Mouse (Mus musculus): ENCODE data around the gene Nrip3. TPM values are rescaled to one million over a fixed set of nuclear protein-coding genes. Genes with fewer than 3 reads are reported as not detected.
A peak's percentile ranks its signal among the peaks of the same experiment; 100 is the strongest.

Nrip3 gene
- total and polyA plus RNA-seq, 3 experiments = 0.06 to 1.4 (median 1.1) TPM

DNA sequence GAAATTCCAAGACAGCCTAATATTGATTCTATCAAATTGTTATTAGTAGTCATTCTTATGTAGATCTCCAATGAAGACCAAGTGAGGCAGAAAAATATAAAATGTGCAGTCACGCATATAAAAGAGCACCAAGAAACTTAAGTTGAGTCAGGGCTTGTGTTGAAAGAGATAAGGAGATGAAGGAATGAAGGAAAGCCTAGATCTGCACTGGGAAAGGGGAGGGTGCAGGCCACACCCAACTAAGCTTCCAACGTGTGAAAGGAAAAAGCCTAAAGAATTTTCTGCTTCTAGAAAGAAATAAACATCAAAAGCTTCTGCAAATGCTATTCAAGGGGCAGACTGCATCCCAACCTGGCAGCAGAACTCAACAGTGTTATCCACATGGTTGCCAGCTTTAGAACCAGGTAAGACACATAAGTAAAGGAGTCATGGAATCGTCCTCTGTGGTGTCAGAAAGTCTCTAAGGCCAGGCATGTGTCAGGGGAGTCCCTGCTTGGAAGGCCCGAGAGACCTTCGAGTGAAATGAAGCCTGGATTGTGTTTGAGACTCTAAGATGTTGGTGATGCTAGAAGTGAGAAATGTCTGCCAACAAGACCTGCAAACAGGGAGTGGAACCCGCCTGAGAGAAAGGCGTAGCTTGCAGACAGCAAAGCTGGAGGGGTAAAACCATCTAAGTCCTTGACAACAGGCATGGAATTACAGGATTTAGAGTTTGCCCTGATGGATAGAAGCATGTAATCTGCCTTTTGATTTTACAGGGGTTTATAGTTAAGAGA is 14.1 kb downstream of the Nrip3 start:
- no peak for DNase-seq

DNA sequence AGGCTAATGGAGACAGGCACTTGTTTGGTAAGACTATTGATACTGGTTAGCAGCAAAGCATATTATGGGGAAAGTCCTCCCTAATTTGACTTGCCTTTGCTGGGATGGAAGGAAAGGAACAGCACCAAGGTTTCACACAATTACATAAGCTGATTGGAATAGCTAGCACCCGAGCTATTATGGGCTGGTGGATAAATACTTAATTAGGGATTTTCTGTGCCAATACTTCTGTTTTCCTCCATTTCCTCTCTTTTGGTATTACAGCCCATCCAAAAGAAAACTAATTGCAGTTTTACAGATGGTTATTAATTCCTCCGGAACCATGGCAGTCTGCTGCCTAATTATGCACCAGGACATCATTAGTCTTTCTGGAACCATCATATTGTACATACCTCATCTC is 17.8 kb downstream of the Nrip3 start:
- no peak for DNase-seq

DNA sequence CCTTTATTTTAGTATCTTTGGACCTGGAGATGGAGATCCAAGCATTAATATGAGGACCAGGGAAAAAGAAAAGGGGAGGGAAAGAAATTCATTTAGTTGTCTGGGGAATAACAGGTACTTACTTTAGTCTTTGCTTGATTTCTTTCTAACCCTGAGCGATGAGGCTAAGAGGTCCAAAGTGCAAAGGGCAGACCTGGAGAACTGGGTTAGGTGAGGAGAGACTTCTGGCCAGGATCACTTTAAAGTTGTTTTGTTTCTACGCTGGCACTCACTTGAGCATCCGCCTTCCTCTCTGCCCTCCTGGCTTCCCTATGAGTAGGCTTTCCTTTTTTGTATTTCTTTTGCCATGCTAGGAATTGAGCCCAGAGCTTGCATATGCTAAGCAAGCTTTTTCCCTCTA is 25.5 kb downstream of the Nrip3 start:
- no peak for DNase-seq

GRCm38 (mm10) chr7:109754034-109754433 is 27.8 kb downstream of the Nrip3 start:
- DNase-seq = no peak

- peak; percentile 92 for DNase-seq
Observed at GRCm38 (mm10) chr7:109752008-109752925, 29.6 kb downstream of the Nrip3 start, which contains the start of gene Tmem9b. Gene Tmem9b, minus strand, starts transcription at chr7:109752875.

- DNase-seq = no peak
Observed at GRCm38 (mm10) chr7:109751427-109752007, 30.3 kb downstream of the Nrip3 start.

- no peak for DNase-seq
Observed at GRCm38 (mm10) chr7:109747747-109748146, 34.1 kb downstream of the Nrip3 start.

DNA sequence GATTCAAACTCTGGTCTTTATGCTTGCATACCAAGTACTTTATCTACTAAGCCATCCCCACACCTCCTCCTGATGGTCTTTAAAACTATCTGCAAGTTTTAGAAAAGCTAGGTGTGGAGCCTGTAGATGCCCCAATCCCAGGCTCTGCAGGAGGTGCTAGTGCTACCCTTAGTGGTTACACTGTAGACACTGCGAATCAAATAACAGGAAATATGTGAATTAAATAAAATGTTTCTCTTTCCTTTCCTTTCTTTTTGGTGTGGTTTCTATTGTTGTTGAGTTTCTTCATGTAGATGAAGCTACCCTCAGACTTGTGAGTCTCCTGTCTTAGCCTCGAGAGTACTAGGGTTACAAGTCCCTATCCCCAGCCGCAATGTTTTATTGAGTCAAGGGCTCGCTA is 40.1 kb downstream of the Nrip3 start:
- DNase-seq = no peak

DNA sequence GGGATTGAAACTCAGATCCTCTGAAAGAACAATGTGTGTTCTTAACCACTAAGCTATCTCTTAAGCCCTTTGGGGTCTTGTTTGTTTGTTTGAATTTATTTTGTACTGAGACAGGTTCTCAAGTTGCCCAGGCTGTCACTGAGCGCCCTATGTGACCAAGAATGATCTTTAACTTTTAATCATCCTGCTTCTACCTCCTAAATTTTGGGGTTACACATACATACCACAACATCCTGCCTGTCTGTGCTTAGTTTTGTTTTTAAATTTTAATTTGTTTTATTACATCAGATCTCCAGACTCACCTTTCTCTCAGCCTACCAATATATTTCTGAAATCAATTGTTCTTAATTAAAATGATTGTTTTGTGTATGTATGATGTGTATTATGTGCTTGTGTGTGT is 40.8 kb downstream of the Nrip3 start:
- DNase-seq = no peak

- no peak for DNase-seq
Observed at GRCm38 (mm10) chr7:109739822-109740370, 41.9 kb downstream of the Nrip3 start.

DNA sequence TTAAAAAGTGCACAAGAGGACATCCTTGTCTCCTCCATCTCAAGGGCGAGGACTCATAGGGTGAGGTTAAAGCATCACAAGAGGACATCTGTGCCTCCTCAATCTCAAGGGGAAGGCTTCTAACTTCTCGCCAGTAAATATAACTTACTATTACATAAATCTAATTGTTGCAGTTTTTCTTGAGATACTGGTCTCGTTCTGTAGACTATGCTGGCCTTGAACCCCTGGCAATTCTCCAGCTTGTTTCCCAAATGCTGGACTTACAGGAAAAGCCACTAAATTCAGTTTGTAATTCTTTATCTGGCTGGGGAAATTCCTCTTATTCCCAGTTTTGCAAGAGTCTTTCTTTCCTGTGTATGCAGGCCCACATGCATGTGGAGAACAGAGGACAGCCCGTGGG is 47.0 kb downstream of the Nrip3 start:
- peak; percentile 43 for DNase-seq

DNA sequence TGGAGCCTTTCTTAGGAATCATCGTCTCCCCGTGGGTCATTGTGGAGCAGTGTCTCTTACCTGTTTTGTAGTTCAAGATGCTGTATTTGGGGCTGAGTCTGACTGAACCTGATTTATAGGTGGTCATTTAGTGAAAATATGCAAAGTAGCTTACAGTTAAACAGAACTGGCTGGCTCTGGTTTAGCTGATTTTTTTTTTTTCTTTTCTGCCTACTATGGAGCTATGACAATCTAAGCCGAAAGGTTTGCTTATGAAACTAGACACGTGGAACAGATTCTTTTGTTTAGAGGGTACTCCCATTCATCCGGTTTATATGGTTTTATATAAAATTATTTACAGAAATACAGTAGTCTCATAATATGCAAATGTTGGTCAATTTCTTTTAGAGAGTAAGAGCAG is 50.2 kb downstream of the Nrip3 start, which contains the start of gene Ascl3:
Gene Ascl3 (minus strand): TSS at position 101 of the 400 bp plus-strand sequence.
- no peak for DNase-seq

DNA sequence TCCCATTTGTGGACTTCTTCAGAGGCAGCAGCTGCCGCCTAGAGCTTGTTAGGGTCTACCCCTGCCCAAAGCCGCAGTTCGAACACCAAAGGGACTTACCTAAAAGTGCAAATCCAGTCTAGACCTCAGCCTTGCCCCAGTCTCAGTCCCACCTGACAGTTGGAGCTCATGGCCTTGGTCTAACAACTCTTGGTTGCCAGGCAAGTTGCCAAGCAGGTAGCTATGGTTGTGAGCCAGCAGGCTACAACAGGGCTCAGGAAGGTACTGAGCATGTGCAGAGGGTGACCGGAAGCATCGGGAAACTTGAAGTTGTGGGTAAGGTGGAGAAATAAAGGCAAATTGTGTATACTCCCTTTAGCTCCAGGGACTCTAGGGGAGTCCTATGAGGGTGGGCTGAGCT is 58.1 kb downstream of the Nrip3 start, which contains the start of gene BC051019:
Gene BC051019 (minus strand): TSS at position 154 of the 400 bp plus-strand sequence.
- no peak for DNase-seq

DNA sequence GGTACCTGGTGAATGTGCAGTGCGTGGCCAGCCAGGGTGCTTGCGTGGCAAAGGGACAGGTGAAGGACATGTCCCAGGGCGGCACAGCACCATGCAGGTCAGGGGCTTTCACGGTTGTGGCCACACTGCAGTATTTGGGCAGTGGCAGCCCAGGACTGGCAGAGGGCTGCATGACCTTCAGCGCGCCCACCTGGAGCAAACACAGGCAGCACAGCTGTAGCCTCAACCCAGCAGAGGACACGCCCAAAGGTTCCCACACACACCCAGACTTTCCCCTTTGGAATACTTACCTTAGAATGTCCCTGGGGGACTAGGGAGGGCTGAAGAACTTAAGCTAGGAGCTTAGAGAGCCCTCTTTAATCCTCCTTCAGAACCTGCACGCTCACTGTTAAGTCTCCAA is 58.7 kb downstream of the Nrip3 start:
- no peak for DNase-seq

DNA sequence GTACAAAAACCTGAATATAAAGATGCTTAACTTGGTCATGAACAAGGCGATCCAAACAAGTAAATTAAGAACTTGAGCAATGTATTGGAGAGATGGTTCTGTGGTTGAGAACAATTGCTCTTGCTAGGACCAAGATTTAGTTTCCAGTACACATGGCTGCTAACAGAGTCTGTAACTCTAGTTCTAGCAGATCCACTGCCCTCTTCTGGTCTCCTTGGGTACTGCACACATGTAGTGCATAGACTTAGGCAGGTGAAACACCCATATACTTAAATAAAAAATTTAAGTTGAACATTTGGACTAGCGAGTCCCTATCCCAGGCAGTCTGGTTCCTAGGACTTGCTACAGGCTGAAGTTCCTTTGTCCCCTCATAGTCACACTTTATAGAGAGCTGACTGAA is 59.2 kb downstream of the Nrip3 start:
- DNase-seq = no peak

- DNase-seq = peak; percentile 19
Observed at GRCm38 (mm10) chr7:109719286-109719685, 62.5 kb downstream of the Nrip3 start.

- no peak for DNase-seq
Observed at GRCm38 (mm10) chr7:109713434-109713982, 68.3 kb downstream of the Nrip3 start.

- no peak for DNase-seq
Observed at GRCm38 (mm10) chr7:109712198-109712597, 69.6 kb downstream of the Nrip3 start.

GRCm38 (mm10) chr7:109710069-109710468 is 71.8 kb downstream of the Nrip3 start:
- DNase-seq = peak; percentile 19

DNA sequence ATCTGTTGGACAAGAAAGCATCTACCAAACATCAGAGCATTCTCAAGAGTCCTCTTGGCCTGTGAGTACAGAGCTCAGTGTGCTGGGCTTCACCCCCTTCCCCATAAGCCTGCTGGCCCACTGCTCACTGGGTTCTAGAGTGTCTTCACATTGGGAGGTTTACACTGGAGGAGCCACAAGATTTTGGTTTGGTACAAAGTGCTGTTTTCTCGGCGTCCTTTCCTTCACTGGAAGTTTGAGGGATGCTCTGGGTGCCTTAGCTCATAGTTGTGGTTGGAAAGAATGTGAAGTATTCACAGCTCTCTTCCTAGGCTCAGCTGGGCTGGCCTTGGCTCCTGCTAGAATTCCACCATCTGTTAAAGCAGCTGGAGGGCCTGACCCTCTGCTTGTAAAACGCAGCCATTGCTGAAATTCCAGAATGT is 72.9 kb downstream of the Nrip3 start:
- peak; percentile 51 for DNase-seq

All from adrenal gland, adult 2 months (tissue).